Mouse (Mus musculus) bone marrow, adult 2 months (tissue): Measurements from ENCODE around the gene Kcnh4.

Source experiments
- CTCF ChIP-seq: fragments of 200-500 bp; IDR thresholded peaks from 2 replicates; pipeline ENCODE4 v1.5.1; 2011; ENCODE audit warnings: low read length, control low read depth; ENCODE audit not compliant: control insufficient read depth, insufficient read depth
- POLR2A ChIP-seq: fragments of 200-500 bp; IDR thresholded peaks from 2 replicates; pipeline ENCODE4 v1.6.1; 2011; ENCODE audit warnings: low read depth, mild to moderate bottlenecking, control low read depth, low read length, borderline replicate concordance; ENCODE audit not compliant: control insufficient read depth

DNA sequence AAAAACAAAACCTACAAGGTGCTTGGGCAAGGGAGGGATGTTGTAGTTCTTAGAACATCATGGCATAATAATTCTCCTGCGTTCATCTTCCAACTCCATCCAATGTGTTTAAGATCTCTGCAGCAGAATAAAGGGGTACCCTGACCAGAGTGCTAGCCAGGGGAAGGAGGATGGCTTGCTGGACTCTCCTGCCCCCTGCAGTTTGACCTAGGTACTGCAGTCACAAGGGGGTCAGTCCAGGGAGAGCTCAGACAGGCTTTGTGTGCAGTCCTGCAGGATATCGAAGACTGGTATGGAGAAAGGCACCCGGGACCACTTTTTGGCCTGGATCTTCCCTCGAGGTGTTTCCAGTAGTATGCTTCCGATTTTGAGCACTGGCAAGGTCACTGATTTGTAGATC, 64.8 kb downstream of the Kcnh4 start:
- TF ChIP-seq CTCF: peak; percentile 94
- no peak for TF ChIP-seq POLR2A
